Mouse (Mus musculus): ENCODE measurements around the gene Farsa.

GRCm38 (mm10) chr8:84846722-84847572 is 9.8 kb upstream of the Farsa start, which contains the start of gene Calr:
- TF ChIP-seq CTCF (IDR thresholded peaks at IDR 0.05; ENCODE audit: borderline replicate concordance, extremely low read depth, insufficient read depth, insufficient read length) (no peak), POLR2A (IDR thresholded peaks at IDR 0.05; ENCODE audit: borderline replicate concordance, extremely low read depth, insufficient read depth, insufficient read length, poor library complexity, severe bottlenecking) (peak; percentile 98)
